Mouse (Mus musculus) stomach, embryonic 14.5 days (tissue): ENCODE data around the gene Rap1gap2. TPM values are rescaled to one million over a fixed set of nuclear protein-coding genes. Genes with fewer than 3 reads are reported as not detected.

Experiments used
- ATAC-seq: fragments of 200-750 bp; cut with Nextera tagmentation; 2 replicates; pipeline ENCODE4 v1.8.0; 2017; ENCODE audit warnings: low read depth, moderate TSS enrichment; ENCODE audit not compliant: insufficient number of reproducible peaks, insufficient read depth, low FRiP score
- H3K27ac ChIP-seq: fragments of 300-500 bp; sonication (generic); 2 replicates; pipeline ENCODE4 v1.5.1; 2014; ENCODE audit warnings: mild to moderate bottlenecking, low read length, moderate library complexity, mixed read lengths
- H3K27me3 ChIP-seq: fragments of 300-500 bp; sonication (generic); 2 replicates; pipeline ENCODE4 v1.6.1; 2014; ENCODE audit warnings: low read length, control low read depth, mixed read lengths; ENCODE audit not compliant: control insufficient read depth, insufficient read depth
- H3K36me3 ChIP-seq: fragments of 300-500 bp; sonication (generic); 2 replicates; pipeline ENCODE4 v1.6.1; 2014; ENCODE audit warnings: mild to moderate bottlenecking, control low read depth, low read length, moderate library complexity, mixed read lengths; ENCODE audit not compliant: control insufficient read depth, insufficient read depth
- H3K4me1 ChIP-seq: fragments of 300-500 bp; sonication (generic); 2 replicates; pipeline ENCODE4 v1.6.1; 2014; ENCODE audit warnings: low read length, control low read depth, mixed read lengths; ENCODE audit not compliant: control insufficient read depth, insufficient read depth
- H3K4me2 ChIP-seq: fragments of 300-500 bp; sonication (generic); replicated peaks from 2 replicates; pipeline ENCODE4 v1.6.1; 2014; ENCODE audit warnings: low read depth, low read length, control low read depth
- H3K4me3 ChIP-seq: fragments of 300-500 bp; sonication (generic); 2 replicates; pipeline ENCODE4 v1.5.1; 2014; ENCODE audit warnings: low read depth, low read length, control low read depth
- H3K9ac ChIP-seq: fragments of 300-500 bp; sonication (generic); replicated peaks from 2 replicates; pipeline ENCODE4 v1.6.1; 2014; ENCODE audit warnings: low read depth, mild to moderate bottlenecking, control low read depth, low read length, moderate library complexity, mixed read lengths
- H3K9me3 ChIP-seq: fragments of 300-500 bp; sonication (generic); 2 replicates; pipeline ENCODE4 v1.6.1; 2016; ENCODE audit warnings: low read depth, low read length, control low read depth; ENCODE audit not compliant: control insufficient read depth
- WGBS: fragments of 180-500 bp; shearing (Covaris S2); extraction: QIAGEN DNeasy Blood & Tissue Kit; methylation state at CpG from one replicate; pipeline ENCODE4 v1.1.7; 2014; 5-methylcytosine and 5-hydroxymethylcytosine counted together
- polyA plus RNA-seq: library from polyadenylated mRNA; unstranded; fragments of >200 nt; fragmentation: Nextera tagmentation; extraction: Ambion mirVana; gene quantifications from 2 replicates; pipeline ENCODE4 v1.2.1, GENCODE M21; 2014

The Rap1gap2 gene
- polyA plus RNA-seq, 1 experiment from 2014 or later: 5.6 TPM

DNA sequence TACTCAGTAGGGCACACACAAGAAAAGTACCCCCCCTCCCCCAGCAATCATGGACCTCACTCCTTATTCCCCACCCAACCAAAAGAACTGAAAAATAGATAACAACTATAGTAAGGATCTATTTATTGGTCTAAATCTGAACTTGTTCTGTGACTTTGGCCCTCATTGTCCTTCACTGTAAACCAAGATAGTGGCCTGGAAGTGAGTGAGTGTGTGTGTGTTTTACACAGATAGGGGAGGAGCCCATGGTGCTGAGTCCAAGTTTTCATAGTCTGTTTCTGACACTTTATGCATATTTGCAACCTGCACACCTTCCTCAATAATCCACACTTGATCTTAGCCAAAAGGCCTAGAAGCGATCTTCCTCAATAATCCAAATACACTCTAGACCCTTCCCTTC lies 38.0 kb upstream of the Rap1gap2 start:
- no peaks in the 10 kb centered on the region for H3K27me3 ChIP-seq
- H3K4me3 ChIP-seq: peak overlapping the region; percentile 95
- H3K36me3 ChIP-seq: no peaks in the 10 kb centered on the region
- H3K4me2 ChIP-seq: peak overlapping the region; percentile 76
- 3% methylated on average over 1 of the region's 1 CpGs for WGBS
- peaks cover 26% of the 10 kb centered on the region for H3K4me1 ChIP-seq
- H3K9ac ChIP-seq: 0 out of 2 replicates have a peak overlapping the region, but pooled peaks have one; percentile 1
- no peaks in the 10 kb centered on the region for H3K9me3 ChIP-seq
- ATAC-seq: no peak; the same call in 1 of the 2 replicates
- H3K27ac ChIP-seq: peak overlapping the region; percentile 80; the same call in 1 of the 2 replicates

- no peaks in the 10 kb centered on the region for H3K9me3 ChIP-seq
- peak overlapping the region; percentile 33; the same call in 1 of the 2 replicates for H3K27ac ChIP-seq
- H3K4me3 ChIP-seq: no peak overlapping the region
- 90% methylated on average over 1 of the region's 1 CpGs for WGBS
- no peaks in the 10 kb centered on the region for H3K27me3 ChIP-seq
- no peaks in the 10 kb centered on the region for H3K36me3 ChIP-seq
- H3K9ac ChIP-seq: no peak overlapping the region
- ATAC-seq: no peak
- H3K4me1 ChIP-seq: peaks cover 25% of the 10 kb centered on the region
- no peak overlapping the region for H3K4me2 ChIP-seq
These were observed 37.3 kb upstream of the Rap1gap2 start for GRCm38 (mm10) chr11:74647966-74648365.

DNA sequence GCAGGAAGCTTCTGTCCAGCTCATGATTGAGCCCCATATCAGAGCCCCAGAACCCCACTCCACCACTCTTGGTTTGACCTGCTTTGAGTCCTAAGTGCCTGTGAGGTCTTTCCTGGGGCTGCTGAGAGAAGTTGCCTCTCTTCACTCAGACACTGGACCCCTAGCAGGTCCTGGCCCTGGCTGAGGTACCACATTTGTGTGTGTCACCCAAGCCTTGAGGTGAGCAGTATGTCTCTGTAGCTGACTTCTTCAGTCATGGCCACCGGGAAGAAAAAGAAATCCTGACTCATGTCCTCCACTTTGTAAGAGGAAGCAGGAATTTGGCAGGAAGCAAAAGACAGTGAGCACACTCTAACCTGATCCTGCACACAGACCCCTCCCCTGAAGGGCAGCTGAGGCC lies 28.9 kb upstream of the Rap1gap2 start:
- H3K36me3 ChIP-seq: no peaks in the 10 kb centered on the region
- H3K4me1 ChIP-seq: peaks cover 20% of the 10 kb centered on the region; the same call in 1 of the 2 replicates
- no peak overlapping the region for H3K27ac ChIP-seq
- H3K9me3 ChIP-seq: no peaks in the 10 kb centered on the region
- no peaks in the 10 kb centered on the region for H3K27me3 ChIP-seq
- H3K9ac ChIP-seq: no peak overlapping the region
- no peak for ATAC-seq
- 50% methylated on average over 1 of the region's 1 CpGs for WGBS
- H3K4me2 ChIP-seq: no peak overlapping the region
- no peak overlapping the region for H3K4me3 ChIP-seq

DNA sequence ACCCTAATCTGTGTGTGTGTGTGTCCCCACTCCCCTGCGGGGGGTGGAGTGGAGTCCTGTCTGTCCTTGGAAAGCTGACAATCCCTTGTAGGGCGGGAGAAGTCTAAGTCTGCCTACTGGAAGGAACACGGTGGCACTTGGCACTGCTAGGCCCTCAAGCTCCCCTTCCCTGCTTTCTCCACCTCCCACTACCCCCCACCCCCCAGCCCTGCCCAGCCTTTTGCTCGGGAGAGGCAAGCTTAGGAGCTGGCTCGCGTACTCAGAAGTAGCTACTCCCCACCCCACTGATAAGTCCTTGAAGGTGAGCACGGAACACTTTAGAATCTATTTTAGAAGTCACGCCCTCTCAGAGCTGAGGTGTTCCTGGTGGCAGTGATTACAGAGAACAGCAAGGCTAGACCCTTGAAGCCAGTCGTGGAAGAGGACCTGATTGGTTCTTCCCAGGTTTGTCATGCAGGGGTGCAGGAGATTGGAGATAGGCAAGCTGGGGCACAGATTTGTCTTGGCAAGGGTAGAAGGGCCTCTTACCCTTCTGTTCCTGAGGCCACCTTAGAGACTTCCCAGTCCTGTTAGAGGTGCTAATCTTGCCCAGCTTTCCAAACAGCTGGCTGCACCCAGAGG lies 28.2 kb upstream of the Rap1gap2 start:
- 4% methylated on average over 9 of the region's 9 CpGs for WGBS
- H3K27ac ChIP-seq: peak overlapping the region; percentile 90
- H3K36me3 ChIP-seq: no peaks in the 10 kb centered on the region
- peak; percentile 65 for ATAC-seq
- H3K4me2 ChIP-seq: peak overlapping the region; percentile 81
- peaks cover 20% of the 10 kb centered on the region; the same call in 1 of the 2 replicates for H3K4me1 ChIP-seq
- H3K27me3 ChIP-seq: no peaks in the 10 kb centered on the region
- H3K4me3 ChIP-seq: peak overlapping the region; percentile 70
- no peaks in the 10 kb centered on the region for H3K9me3 ChIP-seq
- peak overlapping the region; percentile 66 for H3K9ac ChIP-seq

DNA sequence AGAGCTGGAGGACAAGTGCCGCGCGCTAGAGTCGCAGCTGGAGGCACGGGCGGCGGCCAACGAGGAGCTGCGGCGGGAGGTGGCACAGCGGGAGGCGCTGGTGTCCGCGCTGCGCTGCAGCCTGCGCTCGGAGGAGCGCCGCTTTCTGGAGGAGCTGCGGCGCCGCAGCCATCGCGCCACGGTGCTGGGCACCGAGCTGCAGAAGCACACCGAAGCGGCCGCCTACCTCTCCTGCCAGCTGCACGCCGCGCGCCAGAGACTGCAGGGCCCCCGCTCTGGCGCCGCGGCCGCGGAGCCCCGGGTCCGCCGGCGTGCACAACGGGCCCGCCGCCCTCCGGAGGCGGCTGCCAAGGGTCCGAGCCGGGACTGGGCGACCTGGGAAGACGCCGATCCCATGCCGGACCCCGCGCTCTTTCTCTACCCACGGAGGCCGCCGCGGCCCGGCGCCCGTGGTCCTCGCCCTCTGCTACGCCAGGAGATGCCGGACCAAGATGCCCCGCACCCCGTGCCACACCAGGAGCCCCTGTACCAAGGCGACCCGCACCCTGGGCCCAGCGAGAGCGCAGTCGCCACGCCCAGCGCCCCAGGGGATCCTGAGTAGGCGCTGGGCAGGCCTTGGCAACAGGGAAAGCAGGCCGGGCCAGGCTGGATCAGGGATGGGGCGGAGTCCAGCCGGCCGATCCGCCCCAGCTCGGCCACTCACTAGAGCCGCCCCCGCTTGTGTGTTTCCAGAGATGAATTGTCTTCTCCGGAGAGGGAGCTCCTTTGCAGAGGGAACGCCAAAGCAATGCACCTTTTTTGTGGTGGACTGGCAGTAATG lies 27.5 kb upstream of the Rap1gap2 start:
- WGBS: under 1% methylated on average over 77 of the region's 86 CpGs
- H3K9ac ChIP-seq: peak overlapping the region; percentile 66

GRCm38 (mm10) chr11:74637486-74637885 lies 26.8 kb upstream of the Rap1gap2 start:
- peak overlapping the region; percentile 70 for H3K4me3 ChIP-seq
- H3K27me3 ChIP-seq: no peaks in the 10 kb centered on the region

More for the DNA sequence above, 27.5 kb upstream of the Rap1gap2 start:
- H3K4me1 ChIP-seq: peaks cover 20% of the 10 kb centered on the region; the same call in 1 of the 2 replicates
- ATAC-seq: peak; percentile 91
- no peaks in the 10 kb centered on the region for H3K9me3 ChIP-seq
- H3K36me3 ChIP-seq: no peaks in the 10 kb centered on the region
- H3K4me3 ChIP-seq: peak overlapping the region; percentile 70
- H3K4me2 ChIP-seq: peak overlapping the region; percentile 81
- no peaks in the 10 kb centered on the region for H3K27me3 ChIP-seq
- H3K27ac ChIP-seq: peak overlapping the region; percentile 90

GRCm38 (mm10) chr11:74634490-74635275 lies 24.0 kb upstream of the Rap1gap2 start:
- 65% methylated on average over 5 of the region's 5 CpGs for WGBS
- Histone ChIP-seq H3K27me3 (no peaks in the 10 kb centered on the region), H3K9me3 (no peaks in the 10 kb centered on the region), H3K9ac (no peak overlapping the region), H3K36me3 (no peaks in the 10 kb centered on the region), H3K27ac (no peak overlapping the region), H3K4me1 (peaks cover 17% of the 10 kb centered on the region; the same call in 1 of the 2 replicates), H3K4me2 (no peak overlapping the region), H3K4me3 (no peak overlapping the region)
- ATAC-seq: no peak

More at GRCm38 (mm10) chr11:74637486-74637885, 26.8 kb upstream of the Rap1gap2 start:
- peak overlapping the region; percentile 81 for H3K4me2 ChIP-seq
- no peak overlapping the region; the same call in 1 of the 2 replicates for H3K27ac ChIP-seq
- H3K9me3 ChIP-seq: no peaks in the 10 kb centered on the region
- H3K36me3 ChIP-seq: no peaks in the 10 kb centered on the region
- H3K4me1 ChIP-seq: peaks cover 20% of the 10 kb centered on the region; the same call in 1 of the 2 replicates
- peak overlapping the region; percentile 66; the same call in 1 of the 2 replicates for H3K9ac ChIP-seq
- ATAC-seq: no peak
- 17% methylated on average over 8 of the region's 8 CpGs for WGBS
